Mouse (Mus musculus): ENCODE results near the gene Azin2. TPM values are rescaled to one million over a fixed set of nuclear protein-coding genes. Genes with fewer than 3 reads are reported as not detected.
A peak's percentile ranks its signal among the peaks of the same experiment; 100 is the strongest.

Gene Azin2
- total RNA-seq, 2 experiments from 2014 or later = 0.29 to 0.38 TPM

- no peak for ATAC-seq (ENCODE audit: poor library complexity, severe bottlenecking)
Measured at GRCm38 (mm10) chr4:128947326-128947933, 14.8 kb downstream of the Azin2 start.

GRCm38 (mm10) chr4:128946736-128947135, 15.5 kb downstream of the Azin2 start:
- ATAC-seq (ENCODE audit: poor library complexity, severe bottlenecking) = no peak

- no peak for ATAC-seq (ENCODE audit: poor library complexity, severe bottlenecking)
Measured at GRCm38 (mm10) chr4:128942346-128942745, 19.9 kb downstream of the Azin2 start.

- no peak for ATAC-seq (ENCODE audit: poor library complexity, severe bottlenecking)
Measured at GRCm38 (mm10) chr4:128935595-128935994, 26.6 kb downstream of the Azin2 start.

GRCm38 (mm10) chr4:128932783-128933182, 29.5 kb downstream of the Azin2 start:
- no peak for ATAC-seq (ENCODE audit: poor library complexity, severe bottlenecking)

GRCm38 (mm10) chr4:128924841-128925606, 37.2 kb downstream of the Azin2 start:
- peak; percentile 99 for ATAC-seq (ENCODE audit: poor library complexity, severe bottlenecking)

GRCm38 (mm10) chr4:128923603-128924002, 38.6 kb downstream of the Azin2 start:
- ATAC-seq (ENCODE audit: poor library complexity, severe bottlenecking) = no peak

- ATAC-seq (ENCODE audit: poor library complexity, severe bottlenecking) = no peak
Measured at GRCm38 (mm10) chr4:128919106-128919505, 43.1 kb downstream of the Azin2 start.

GRCm38 (mm10) chr4:128918187-128918586, 44.1 kb downstream of the Azin2 start:
- ATAC-seq (ENCODE audit: poor library complexity, severe bottlenecking) = no peak

- no peak for ATAC-seq (ENCODE audit: poor library complexity, severe bottlenecking)
Measured at GRCm38 (mm10) chr4:128917756-128918155, 44.5 kb downstream of the Azin2 start.

- no peak for ATAC-seq (ENCODE audit: poor library complexity, severe bottlenecking)
Measured at GRCm38 (mm10) chr4:128917119-128917518, 45.1 kb downstream of the Azin2 start.

GRCm38 (mm10) chr4:128913794-128914193, 48.4 kb downstream of the Azin2 start:
- ATAC-seq (ENCODE audit: poor library complexity, severe bottlenecking) = no peak

GRCm38 (mm10) chr4:128912085-128912484, 50.2 kb downstream of the Azin2 start:
- no peak for ATAC-seq (ENCODE audit: poor library complexity, severe bottlenecking)

- no peak for ATAC-seq (ENCODE audit: poor library complexity, severe bottlenecking)
Measured at GRCm38 (mm10) chr4:128910276-128911063, 51.8 kb downstream of the Azin2 start.

GRCm38 (mm10) chr4:128909378-128909831, 52.8 kb downstream of the Azin2 start:
- no peak for ATAC-seq (ENCODE audit: poor library complexity, severe bottlenecking)

GRCm38 (mm10) chr4:128908586-128909377, 53.5 kb downstream of the Azin2 start:
- ATAC-seq (ENCODE audit: poor library complexity, severe bottlenecking) = peak; percentile 72

- no peak for ATAC-seq (ENCODE audit: poor library complexity, severe bottlenecking)
Measured at GRCm38 (mm10) chr4:128907238-128907968, 54.8 kb downstream of the Azin2 start.

- no peak for ATAC-seq (ENCODE audit: poor library complexity, severe bottlenecking)
Measured at GRCm38 (mm10) chr4:128906757-128907156, 55.5 kb downstream of the Azin2 start.

GRCm38 (mm10) chr4:128905251-128905650, 57.0 kb downstream of the Azin2 start:
- no peak for ATAC-seq (ENCODE audit: poor library complexity, severe bottlenecking)
